Mouse (Mus musculus): ENCODE data around the gene Sult3a2. TPM values are rescaled to one million over a fixed set of nuclear protein-coding genes. Genes with fewer than 3 reads are reported as not detected.
A peak's percentile ranks its signal among the peaks of the same experiment; 100 is the strongest.
"Not testable (repeated sequence)": the region's sequence is repeated elsewhere in the genome, so short reads cannot be mapped to it uniquely, and the experiment has no call there.

Gene Sult3a2
- total RNA-seq (2014; rRNA removed): not detected in 2 replicates
- polyA plus RNA-seq (2015; fragmentation: Nextera tagmentation; extraction: Ambion mirVana): not detected in 2 replicates

- ATAC-seq: no peak
- Histone ChIP-seq H3K4me1 (ENCODE audit: insufficient read depth) (no peaks in the 10 kb centered on the region), H3K4me2 (ENCODE audit: low read depth) (no peak within 1 kb of the TSS), H3K4me3 (ENCODE audit: low read depth, low read length) (no peak within 1 kb of the TSS), H3K9ac (no peak within 1 kb of the TSS), H3K27me3 (ENCODE audit: insufficient read depth, low read length) (no peaks in the 10 kb centered on the region), H3K9me3 (ENCODE audit: low read length) (no peaks in the 10 kb centered on the region), H3K27ac (ENCODE audit: low read depth, low read length) (no peak within 1 kb of the TSS), H3K36me3 (ENCODE audit: insufficient read depth) (no peaks in the 10 kb centered on the region)
- no peak for DNase-seq
- no peak for TF ChIP-seq CTCF (IDR thresholded peaks at IDR 0.05; ENCODE audit: low read depth)
- 89% methylated on average over 3 of the region's 3 CpGs for WGBS
Observed at GRCm38 (mm10) chr10:33786604-33787003, at the start of gene Sult3a2. Gene Sult3a2, minus strand, starts transcription at chr10:33786704.

- no peak for TF ChIP-seq CTCF (IDR thresholded peaks at IDR 0.05; ENCODE audit: low read depth)
- Histone ChIP-seq H3K4me1 (ENCODE audit: insufficient read depth) (no peaks in the 10 kb centered on the region), H3K9me3 (ENCODE audit: low read length) (no peaks in the 10 kb centered on the region), H3K9ac (no peak overlapping the region), H3K27ac (ENCODE audit: low read depth, low read length) (no peak overlapping the region), H3K4me3 (ENCODE audit: low read depth, low read length) (no peak overlapping the region), H3K4me2 (ENCODE audit: low read depth) (no peak overlapping the region), H3K36me3 (ENCODE audit: insufficient read depth) (no peaks in the 10 kb centered on the region), H3K27me3 (ENCODE audit: insufficient read depth, low read length) (no peaks in the 10 kb centered on the region)
- WGBS: 93% methylated on average over 3 of the region's 3 CpGs
- ATAC-seq (no peak), DNase-seq (no peak)
Observed at GRCm38 (mm10) chr10:33820892-33821291, 34.4 kb upstream of the Sult3a2 start.

GRCm38 (mm10) chr10:33816923-33817322, 30.4 kb upstream of the Sult3a2 start:
- H3K4me3 ChIP-seq (ENCODE audit: low read depth, low read length): no peak overlapping the region
- no peak overlapping the region for H3K9ac ChIP-seq
- H3K4me2 ChIP-seq (ENCODE audit: low read depth): no peak overlapping the region
- 44% methylated on average over 1 of the region's 1 CpGs for WGBS
- DNase-seq (no peak), ATAC-seq (no peak)
- no peak overlapping the region for H3K27ac ChIP-seq (ENCODE audit: low read depth, low read length)
- no peaks in the 10 kb centered on the region for H3K9me3 ChIP-seq (ENCODE audit: low read length)
- H3K36me3 ChIP-seq (ENCODE audit: insufficient read depth): no peaks in the 10 kb centered on the region
- no peaks in the 10 kb centered on the region for H3K27me3 ChIP-seq (ENCODE audit: insufficient read depth, low read length)
- no peaks in the 10 kb centered on the region for H3K4me1 ChIP-seq (ENCODE audit: insufficient read depth)
- no peak for TF ChIP-seq CTCF (IDR thresholded peaks at IDR 0.05; ENCODE audit: low read depth)

GRCm38 (mm10) chr10:33814266-33814665, 27.8 kb upstream of the Sult3a2 start:
- no peak for TF ChIP-seq CTCF (IDR thresholded peaks at IDR 0.05; ENCODE audit: low read depth)
- Histone ChIP-seq H3K9ac (no peak overlapping the region), H3K4me1 (ENCODE audit: insufficient read depth) (no peaks in the 10 kb centered on the region), H3K36me3 (ENCODE audit: insufficient read depth) (no peaks in the 10 kb centered on the region), H3K4me2 (ENCODE audit: low read depth) (no peak overlapping the region), H3K9me3 (ENCODE audit: low read length) (no peaks in the 10 kb centered on the region), H3K4me3 (ENCODE audit: low read depth, low read length) (no peak overlapping the region), H3K27ac (ENCODE audit: low read depth, low read length) (no peak overlapping the region), H3K27me3 (ENCODE audit: insufficient read depth, low read length) (no peaks in the 10 kb centered on the region)
- DNase-seq (no peak), ATAC-seq (no peak)

GRCm38 (mm10) chr10:33811807-33812206, 25.3 kb upstream of the Sult3a2 start:
- Histone ChIP-seq H3K9me3 (ENCODE audit: low read length) (no peaks in the 10 kb centered on the region), H3K27me3 (ENCODE audit: insufficient read depth, low read length) (no peaks in the 10 kb centered on the region), H3K4me3 (ENCODE audit: low read depth, low read length) (no peak overlapping the region), H3K36me3 (ENCODE audit: insufficient read depth) (no peaks in the 10 kb centered on the region), H3K4me2 (ENCODE audit: low read depth) (no peak overlapping the region), H3K9ac (no peak overlapping the region), H3K4me1 (ENCODE audit: insufficient read depth) (no peaks in the 10 kb centered on the region), H3K27ac (ENCODE audit: low read depth, low read length) (no peak overlapping the region)
- TF ChIP-seq CTCF (IDR thresholded peaks at IDR 0.05; ENCODE audit: low read depth): no peak
- DNase-seq (peak; percentile 9), ATAC-seq (peak; percentile 75)
- WGBS: 12% methylated on average over 1 of the region's 1 CpGs

- H3K9me3 ChIP-seq (ENCODE audit: low read length); H3K27ac ChIP-seq (ENCODE audit: low read depth, low read length); H3K4me1 ChIP-seq (ENCODE audit: insufficient read depth); H3K4me3 ChIP-seq (ENCODE audit: low read depth, low read length); H3K4me2 ChIP-seq (ENCODE audit: low read depth); H3K36me3 ChIP-seq (ENCODE audit: insufficient read depth); ATAC-seq; H3K27me3 ChIP-seq (ENCODE audit: insufficient read depth, low read length); H3K9ac ChIP-seq; DNase-seq: not testable (repeated sequence)
- 85% methylated on average over 6 of the region's 6 CpGs for WGBS
Observed at GRCm38 (mm10) chr10:33797221-33797949, 10.9 kb upstream of the Sult3a2 start.

- H3K27me3 ChIP-seq (ENCODE audit: insufficient read depth, low read length); H3K27ac ChIP-seq (ENCODE audit: low read depth, low read length); H3K9ac ChIP-seq; DNase-seq; H3K4me3 ChIP-seq (ENCODE audit: low read depth, low read length); H3K36me3 ChIP-seq (ENCODE audit: insufficient read depth); H3K4me1 ChIP-seq (ENCODE audit: insufficient read depth); ATAC-seq; H3K9me3 ChIP-seq (ENCODE audit: low read length); H3K4me2 ChIP-seq (ENCODE audit: low read depth): not testable (repeated sequence)
- WGBS: 81% methylated on average over 4 of the region's 4 CpGs
Observed at GRCm38 (mm10) chr10:33796269-33796915, 9.9 kb upstream of the Sult3a2 start.

GRCm38 (mm10) chr10:33792166-33792565, 5.7 kb upstream of the Sult3a2 start:
- not testable (repeated sequence) for H3K9me3 ChIP-seq (ENCODE audit: low read length); H3K4me2 ChIP-seq (ENCODE audit: low read depth); DNase-seq; H3K27ac ChIP-seq (ENCODE audit: low read depth, low read length); H3K4me3 ChIP-seq (ENCODE audit: low read depth, low read length); H3K36me3 ChIP-seq (ENCODE audit: insufficient read depth); ATAC-seq; H3K27me3 ChIP-seq (ENCODE audit: insufficient read depth, low read length); H3K9ac ChIP-seq; H3K4me1 ChIP-seq (ENCODE audit: insufficient read depth)
- 87% methylated on average over 3 of the region's 3 CpGs for WGBS
